Mouse (Mus musculus): Measurements from ENCODE around the gene Gtf2h1. TPM values are rescaled to one million over a fixed set of nuclear protein-coding genes. Genes with fewer than 3 reads are reported as not detected.
A peak's percentile ranks its signal among the peaks of the same experiment; 100 is the strongest.

Gtf2h1 gene
- total RNA-seq, 1 experiment = 71.7 TPM

- in situ Hi-C loops (cut with MboI; ENCODE audit: low sequenced_read_pairs in 2 of 2, unreplicated experiment in 2 of 2) = no loop called here
- TF ChIP-seq MAFK (IDR thresholded peaks at IDR 0.05; ENCODE audit: insufficient read depth, low read depth, low read length) = no peak
- no peak for TF ChIP-seq ZNF384 (IDR thresholded peaks at IDR 0.05; ENCODE audit: low read depth, low read length)
- TF ChIP-seq HCFC1 (IDR thresholded peaks at IDR 0.05; ENCODE audit: borderline replicate concordance, insufficient read depth, low read length) = no peak
- TF ChIP-seq ZC3H11A (IDR thresholded peaks at IDR 0.05; ENCODE audit: borderline replicate concordance, low read depth, low read length) = no peak
- TF ChIP-seq CHD2 (IDR thresholded peaks at IDR 0.05; ENCODE audit: low read depth, low read length) = no peak
- Histone ChIP-seq H3K27ac (ENCODE audit: insufficient read depth, low read depth, low read length, poor library complexity, severe bottlenecking) (peak overlapping the region; percentile 64), H3K4me3 (ENCODE audit: insufficient read depth in 1 of 2, low read depth in 1 of 2, low read length in 2 of 2, poor library complexity in 1 of 2, severe bottlenecking in 1 of 2) (peak overlapping the region; percentile 74 to 88), H3K9ac (ENCODE audit: insufficient read depth, low read depth, low read length, poor library complexity, severe bottlenecking) (peak overlapping the region; percentile 90), H3K9me3 (ENCODE audit: control insufficient read depth, insufficient read depth, low read depth, low read length) (no peaks in the 10 kb centered on the region), H3K4me1 (ENCODE audit: control insufficient read depth in 2 of 2, insufficient read depth in 2 of 2, low read length in 2 of 2, poor library complexity in 1 of 2) (peaks cover 8 to 17% of the 10 kb centered on the region in 2 experiments; a peak in 3 of 4 replicates), H3K36me3 (ENCODE audit: control insufficient read depth, insufficient read depth, low read length, poor library complexity, severe bottlenecking) (peaks cover 31% of the 10 kb centered on the region)
- no peak for DNase-seq (ENCODE audit: low read depth, low spot score)
Observed at GRCm38 (mm10) chr7:46845978-46846485, 50.1 kb downstream of the Gtf2h1 start.

- peaks cover 38% of the 10 kb centered on the region for H3K36me3 ChIP-seq (ENCODE audit: control insufficient read depth, insufficient read depth, low read length, poor library complexity, severe bottlenecking)
- peak overlapping the region; percentile 90 for H3K9ac ChIP-seq (ENCODE audit: insufficient read depth, low read depth, low read length, poor library complexity, severe bottlenecking)
- DNase-seq (ENCODE audit: low read depth, low spot score) = peak; percentile 59
- in situ Hi-C loops (cut with MboI; ENCODE audit: low sequenced_read_pairs in 2 of 2, unreplicated experiment in 2 of 2) = no loop called here
- H3K4me1 ChIP-seq (ENCODE audit: control insufficient read depth in 2 of 2, insufficient read depth in 2 of 2, low read length in 2 of 2, poor library complexity in 1 of 2) = peaks cover 4 to 12% of the 10 kb centered on the region in 2 experiments; a peak in 3 of 4 replicates
- no peaks in the 10 kb centered on the region for H3K9me3 ChIP-seq (ENCODE audit: control insufficient read depth, insufficient read depth, low read depth, low read length)
- peak overlapping the region; percentile 64 for H3K27ac ChIP-seq (ENCODE audit: insufficient read depth, low read depth, low read length, poor library complexity, severe bottlenecking)
- peak overlapping the region; percentile 74 to 88 for H3K4me3 ChIP-seq (ENCODE audit: insufficient read depth in 1 of 2, low read depth in 1 of 2, low read length in 2 of 2, poor library complexity in 1 of 2, severe bottlenecking in 1 of 2)
- no peak for TF ChIP-seq ZNF384 (IDR thresholded peaks at IDR 0.05; ENCODE audit: low read depth, low read length)
- no peak for TF ChIP-seq ZC3H11A (IDR thresholded peaks at IDR 0.05; ENCODE audit: borderline replicate concordance, low read depth, low read length)
- TF ChIP-seq MAFK (IDR thresholded peaks at IDR 0.05; ENCODE audit: insufficient read depth, low read depth, low read length) = no peak
- TF ChIP-seq CHD2 (IDR thresholded peaks at IDR 0.05; ENCODE audit: low read depth, low read length) = no peak
- TF ChIP-seq HCFC1 (IDR thresholded peaks at IDR 0.05; ENCODE audit: borderline replicate concordance, insufficient read depth, low read length) = no peak
Observed at GRCm38 (mm10) chr7:46846486-46847244, 50.8 kb downstream of the Gtf2h1 start.

- Histone ChIP-seq H3K4me1 (ENCODE audit: control insufficient read depth in 2 of 2, insufficient read depth in 2 of 2, low read length in 2 of 2, poor library complexity in 1 of 2) (peaks cover 2 to 5% of the 10 kb centered on the region in 2 experiments; a peak in 1 of 4 replicates), H3K4me3 (ENCODE audit: insufficient read depth in 1 of 2, low read depth in 1 of 2, low read length in 2 of 2, poor library complexity in 1 of 2, severe bottlenecking in 1 of 2) (no peak overlapping the region), H3K27ac (ENCODE audit: insufficient read depth, low read depth, low read length, poor library complexity, severe bottlenecking) (no peak overlapping the region), H3K9ac (ENCODE audit: insufficient read depth, low read depth, low read length, poor library complexity, severe bottlenecking) (no peak overlapping the region), H3K36me3 (ENCODE audit: control insufficient read depth, insufficient read depth, low read length, poor library complexity, severe bottlenecking) (peaks cover 60% of the 10 kb centered on the region), H3K9me3 (ENCODE audit: control insufficient read depth, insufficient read depth, low read depth, low read length) (no peaks in the 10 kb centered on the region)
- in situ Hi-C loops (cut with MboI; ENCODE audit: low sequenced_read_pairs in 2 of 2, unreplicated experiment in 2 of 2) = no loop called here
- no peak for TF ChIP-seq ZNF384 (IDR thresholded peaks at IDR 0.05; ENCODE audit: low read depth, low read length)
- no peak for TF ChIP-seq MAFK (IDR thresholded peaks at IDR 0.05; ENCODE audit: insufficient read depth, low read depth, low read length)
- TF ChIP-seq CHD2 (IDR thresholded peaks at IDR 0.05; ENCODE audit: low read depth, low read length) = no peak
- TF ChIP-seq ZC3H11A (IDR thresholded peaks at IDR 0.05; ENCODE audit: borderline replicate concordance, low read depth, low read length) = no peak
- TF ChIP-seq HCFC1 (IDR thresholded peaks at IDR 0.05; ENCODE audit: borderline replicate concordance, insufficient read depth, low read length) = no peak
- no peak for DNase-seq (ENCODE audit: low read depth, low spot score)
Observed at GRCm38 (mm10) chr7:46849287-46849686, 53.4 kb downstream of the Gtf2h1 start.

GRCm38 (mm10) chr7:46851026-46851425 lies 55.1 kb downstream of the Gtf2h1 start:
- Histone ChIP-seq H3K4me3 (ENCODE audit: insufficient read depth in 1 of 2, low read depth in 1 of 2, low read length in 2 of 2, poor library complexity in 1 of 2, severe bottlenecking in 1 of 2) (no peak overlapping the region), H3K27ac (ENCODE audit: insufficient read depth, low read depth, low read length, poor library complexity, severe bottlenecking) (no peak overlapping the region), H3K4me1 (ENCODE audit: control insufficient read depth in 2 of 2, insufficient read depth in 2 of 2, low read length in 2 of 2, poor library complexity in 1 of 2) (peaks cover 0 to 5% of the 10 kb centered on the region in 2 experiments; a peak in 1 of 4 replicates), H3K9ac (ENCODE audit: insufficient read depth, low read depth, low read length, poor library complexity, severe bottlenecking) (no peak overlapping the region), H3K36me3 (ENCODE audit: control insufficient read depth, insufficient read depth, low read length, poor library complexity, severe bottlenecking) (peaks cover 76% of the 10 kb centered on the region), H3K9me3 (ENCODE audit: control insufficient read depth, insufficient read depth, low read depth, low read length) (no peaks in the 10 kb centered on the region)
- no peak for TF ChIP-seq MAFK (IDR thresholded peaks at IDR 0.05; ENCODE audit: insufficient read depth, low read depth, low read length)
- no peak for TF ChIP-seq CHD2 (IDR thresholded peaks at IDR 0.05; ENCODE audit: low read depth, low read length)
- TF ChIP-seq ZC3H11A (IDR thresholded peaks at IDR 0.05; ENCODE audit: borderline replicate concordance, low read depth, low read length) = no peak
- no peak for DNase-seq (ENCODE audit: low read depth, low spot score)
- in situ Hi-C loops (cut with MboI; ENCODE audit: low sequenced_read_pairs in 2 of 2, unreplicated experiment in 2 of 2) = no loop called here
